Mouse (Mus musculus): ENCODE data around the gene Fez1. TPM values are rescaled to one million over a fixed set of nuclear protein-coding genes. Genes with fewer than 3 reads are reported as not detected.

Fez1 gene
- total RNA-seq, 2 experiments from 2014 or later, result 2.0 to 2.1 TPM

GRCm38 (mm10) chr9:36885237-36885636, 63.6 kb downstream of the Fez1 start:
- intact Hi-C loops (cut with DNase I), result loop anchor here (5.0 kb wide), 1 partner anchor 68 kb away; no protein-coding TSS in a partner anchor
- peak in 1 of 2 experiments; percentile 35 for DNase-seq

- DNase-seq, result peak; percentile 31 to 69
- intact Hi-C loops (cut with DNase I), result no loop called here
These were observed 68.9 kb downstream of the Fez1 start for GRCm38 (mm10) chr9:36890552-36890951.

- intact Hi-C loops (cut with DNase I), result no loop called here
- DNase-seq, result no peak
These were observed 71.8 kb downstream of the Fez1 start for GRCm38 (mm10) chr9:36893413-36893990.

GRCm38 (mm10) chr9:36894242-36894641, 72.6 kb downstream of the Fez1 start:
- DNase-seq, result no peak
- intact Hi-C loops (cut with DNase I), result loop anchor here (2.0 kb wide), 1 partner anchor 75 kb away; no protein-coding TSS in a partner anchor

GRCm38 (mm10) chr9:36895009-36895693, 73.5 kb downstream of the Fez1 start:
- peak; percentile 71 to 76 for DNase-seq
- intact Hi-C loops (cut with DNase I), result loop anchor here (1.0 to 5.0 kb wide), 4 partner anchors 74 to 432 kb away; partner anchors contain the start of gene Pknox2

GRCm38 (mm10) chr9:36898560-36898959, 76.9 kb downstream of the Fez1 start:
- intact Hi-C loops (cut with DNase I), result loop anchor here (5.0 kb wide), 2 partner anchors 249 to 429 kb away; partner anchors contain the start of gene Pknox2
- DNase-seq, result peak; percentile 77 to 87

GRCm38 (mm10) chr9:36900464-36900863, 78.8 kb downstream of the Fez1 start:
- intact Hi-C loops (cut with DNase I), result no loop called here

GRCm38 (mm10) chr9:36905452-36905851, 83.8 kb downstream of the Fez1 start:
- intact Hi-C loops (cut with DNase I), result no loop called here
- peak; percentile 26 to 41 for DNase-seq

More at GRCm38 (mm10) chr9:36900464-36900863, 78.8 kb downstream of the Fez1 start:
- DNase-seq, result no peak

GRCm38 (mm10) chr9:36916362-36916761, 94.7 kb downstream of the Fez1 start:
- peak; percentile 85 to 87 for DNase-seq
- intact Hi-C loops (cut with DNase I), result loop anchor here (1.0 to 2.0 kb wide), 3 partner anchors 52 to 314 kb away; partner anchors contain the start of gene Pknox2

- DNase-seq, result peak in 1 of 2 experiments; percentile 47
- intact Hi-C loops (cut with DNase I), result loop anchor here (1.0 to 2.0 kb wide), 3 partner anchors 51 to 314 kb away; partner anchors contain the start of gene Pknox2
These were observed 95.3 kb downstream of the Fez1 start for GRCm38 (mm10) chr9:36916915-36917314.

- DNase-seq, result no peak
- intact Hi-C loops (cut with DNase I), result no loop called here
These were observed 96.9 kb downstream of the Fez1 start for GRCm38 (mm10) chr9:36918582-36918981.

- no peak for DNase-seq
- intact Hi-C loops (cut with DNase I), result no loop called here
These were observed 97.8 kb downstream of the Fez1 start for GRCm38 (mm10) chr9:36919472-36919871.

- no peak for DNase-seq
- intact Hi-C loops (cut with DNase I), result no loop called here
These were observed 100.2 kb downstream of the Fez1 start for GRCm38 (mm10) chr9:36921718-36922415.

GRCm38 (mm10) chr9:36923753-36924152, 102.1 kb downstream of the Fez1 start:
- DNase-seq, result no peak

More at GRCm38 (mm10) chr9:36923753-36924152, 102.1 kb downstream of the Fez1 start:
- intact Hi-C loops (cut with DNase I), result no loop called here

Other genes starting within 250 kb of the Fez1 start
- gene Gm17689, start 239.2 kb upstream of the Fez1 start, total RNA-seq (2021), result not detected
- not detected for gene A630095E13Rik, start 178.5 kb upstream of the Fez1 start, total RNA-seq (2021)
- gene Acrv1, start 128.6 kb upstream of the Fez1 start, total RNA-seq (2021), result not detected
- gene Chek1, start 94.8 kb upstream of the Fez1 start, total RNA-seq (2021), result 1 to 10 TPM; 4.2 to 9.1 TPM
- gene Stt3a, start 54.2 kb upstream of the Fez1 start, total RNA-seq (2021), result 100 to 1,000 TPM in 1 of 2 experiments, 10 to 100 TPM in 1; 99.5 to 102 TPM
- gene Ei24, start 24.5 kb upstream of the Fez1 start, total RNA-seq (2021), result 100 to 1,000 TPM; 102 to 108 TPM